Mouse (Mus musculus) hindlimb bud, embryonic 11.5 days (tissue): ENCODE measurements at regions not wholly inside any gene's neighbourhood (a gene's known extent, or its start where the extent isn't known, plus 50 kb on each side); places are given as distances from the start of the nearest gene placed in this dataset.
"Not testable (repeated sequence)": the region's sequence is repeated elsewhere in the genome, so short reads cannot be mapped to it uniquely, and the experiment has no call there.

Experiments
- DNase-seq: peaks from one replicate; pipeline ENCODE4 v3.0.0-alpha.2; 2012; ENCODE audit warnings: low read depth, low spot score; ENCODE audit errors: extremely low spot score

DNA sequence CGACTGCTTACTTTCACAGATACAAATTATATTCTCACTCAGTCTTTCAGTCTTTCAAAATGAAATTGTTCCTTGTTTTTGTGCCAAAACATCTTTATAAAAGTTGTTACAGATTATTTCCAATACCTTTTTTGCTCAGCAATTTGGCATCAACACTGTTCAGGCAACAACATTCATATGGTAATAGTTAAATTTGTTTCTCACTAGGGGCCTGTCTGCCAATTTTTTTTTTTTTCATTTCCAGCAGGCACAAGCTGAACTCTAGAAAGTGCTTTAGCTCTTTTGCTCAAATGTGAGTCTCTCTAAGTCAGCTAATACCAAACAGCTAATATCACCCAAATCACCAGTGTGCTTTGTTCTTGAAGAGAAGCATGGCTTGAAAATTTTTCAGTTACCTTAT, 199.4 kb downstream of the Antxr2 start:
- no peak for DNase-seq

DNA sequence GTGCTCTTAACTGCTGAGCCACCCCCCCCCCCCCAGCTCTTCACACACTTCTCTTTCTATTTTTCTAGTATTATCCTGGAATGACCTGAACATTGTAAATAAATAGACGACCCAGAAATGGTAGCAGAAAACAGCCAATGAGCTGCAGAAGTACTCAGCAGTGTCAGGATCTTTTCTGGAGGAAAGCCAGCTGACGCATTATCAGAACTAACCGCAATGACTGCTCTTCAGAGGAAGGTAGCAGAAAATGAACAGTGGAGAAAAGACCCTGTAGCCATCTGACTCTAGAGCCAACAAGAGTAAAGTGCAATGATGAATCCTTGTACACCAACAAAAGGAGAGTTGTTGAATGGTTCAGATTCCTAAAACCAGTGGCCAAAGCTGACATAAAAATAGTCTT, 213.4 kb downstream of the Antxr2 start:
- DNase-seq: no peak

DNA sequence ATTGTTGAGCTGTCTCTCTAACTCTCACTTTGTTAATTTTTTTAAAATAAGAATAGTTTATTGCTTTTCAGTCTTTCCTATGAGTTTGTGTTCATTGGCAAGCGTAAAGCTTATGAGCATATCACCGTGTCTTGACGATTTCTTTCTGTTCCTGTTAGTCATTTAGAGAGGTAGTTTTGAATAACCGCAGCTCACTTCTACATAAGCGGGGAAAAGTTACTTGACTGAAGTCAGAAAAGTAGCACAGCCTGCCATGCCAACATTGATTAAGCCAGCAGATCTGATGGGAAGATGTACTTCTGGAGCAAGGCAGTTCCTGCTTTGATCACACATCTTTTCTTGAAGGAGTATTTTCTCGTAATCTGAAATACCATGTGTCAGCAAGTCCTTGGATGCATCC, 215.5 kb downstream of the Antxr2 start:
- DNase-seq: no peak

DNA sequence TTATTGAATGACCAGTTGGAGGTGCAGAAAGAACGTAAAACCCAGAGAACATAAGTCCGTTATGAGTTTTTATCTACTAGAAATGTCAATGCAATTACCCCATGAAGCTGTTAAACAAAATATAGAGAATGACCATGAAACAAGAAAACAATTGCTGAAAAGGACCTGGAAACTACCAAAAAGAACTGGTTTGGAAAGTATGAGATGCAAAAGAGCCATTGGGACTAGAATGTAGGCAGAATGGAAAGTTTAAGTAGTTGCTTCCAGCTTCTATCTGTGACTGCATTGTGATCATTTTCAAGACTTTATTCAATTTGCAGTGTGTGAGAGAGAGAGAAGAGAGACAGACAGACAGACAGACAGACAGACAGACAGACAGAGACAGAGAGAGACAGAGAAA, 216.1 kb downstream of the Antxr2 start:
- no peak for DNase-seq

DNA sequence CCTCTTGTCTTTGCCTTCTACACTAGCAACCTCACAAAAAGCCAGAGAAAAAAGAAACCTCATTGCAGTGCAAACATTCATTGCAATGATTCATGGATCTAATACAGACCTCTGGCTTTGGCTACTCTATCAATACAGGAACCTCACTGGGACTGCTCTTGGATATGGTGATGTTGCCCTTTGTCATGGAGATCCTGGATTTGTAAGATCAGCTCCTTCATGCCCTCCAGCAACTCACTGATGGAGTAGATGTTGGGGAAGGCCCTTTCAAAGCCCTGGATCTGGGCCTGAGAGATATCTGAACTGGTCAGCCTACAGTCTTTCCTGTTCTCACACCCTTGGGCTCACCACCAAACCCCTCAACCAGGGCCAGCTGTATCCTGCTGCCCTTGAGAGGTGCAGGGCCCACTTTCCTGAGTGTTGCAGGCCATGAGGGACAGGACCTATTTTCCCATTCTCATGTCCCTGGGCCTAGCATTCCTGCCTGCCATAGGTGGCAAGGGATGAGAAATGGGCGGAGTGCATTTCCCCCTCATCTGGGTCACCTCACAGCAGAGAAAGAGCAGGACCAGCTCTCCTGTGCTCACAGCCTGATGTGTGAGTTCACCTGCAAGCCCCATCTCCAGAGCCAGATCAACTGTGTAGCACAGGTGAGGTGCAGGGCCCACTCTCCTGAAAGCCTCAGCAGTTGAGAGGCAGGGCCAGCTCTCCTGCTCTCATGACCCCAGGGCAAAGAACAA, 218.1 kb downstream of the Antxr2 start:
- DNase-seq: no peak

DNA sequence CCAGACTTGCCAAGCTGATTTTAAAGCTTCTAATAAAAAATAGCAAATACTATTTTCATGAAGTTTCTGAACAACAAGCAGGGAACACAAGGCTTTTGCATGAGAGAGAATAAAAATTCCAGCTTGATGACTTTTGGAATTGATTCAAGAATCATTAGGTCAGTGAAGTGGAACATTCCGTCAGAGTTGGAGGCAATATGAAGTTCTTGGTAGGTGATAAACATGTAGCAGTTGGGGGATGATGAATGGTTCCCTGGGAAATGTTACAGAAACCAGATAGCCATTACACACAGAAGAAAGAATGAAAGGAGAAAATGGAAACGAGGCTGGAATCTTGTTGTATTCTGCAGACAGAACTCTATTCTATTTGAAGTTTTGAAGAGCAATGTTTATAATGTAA, 221.8 kb downstream of the Antxr2 start:
- no peak for DNase-seq

DNA sequence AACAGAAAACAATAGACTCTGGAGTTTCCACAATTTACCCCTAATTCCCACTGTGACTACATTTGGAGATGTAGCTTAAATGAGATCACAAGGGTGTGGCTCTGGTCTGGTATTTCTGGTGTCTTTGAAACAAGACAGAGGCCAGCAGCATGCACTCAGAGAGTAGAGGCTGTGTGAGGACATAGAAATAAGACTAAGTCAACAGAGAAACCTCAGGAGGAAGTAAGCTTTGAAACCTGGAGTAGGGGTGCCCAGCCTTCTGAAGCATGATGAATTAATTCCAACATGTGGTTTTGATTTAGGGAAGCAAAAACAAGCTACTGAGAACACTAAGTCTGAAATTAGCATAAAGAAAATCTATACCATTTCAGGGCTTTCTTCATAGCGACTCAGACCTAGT, 223.7 kb downstream of the Antxr2 start:
- peak; percentile 6 for DNase-seq

DNA sequence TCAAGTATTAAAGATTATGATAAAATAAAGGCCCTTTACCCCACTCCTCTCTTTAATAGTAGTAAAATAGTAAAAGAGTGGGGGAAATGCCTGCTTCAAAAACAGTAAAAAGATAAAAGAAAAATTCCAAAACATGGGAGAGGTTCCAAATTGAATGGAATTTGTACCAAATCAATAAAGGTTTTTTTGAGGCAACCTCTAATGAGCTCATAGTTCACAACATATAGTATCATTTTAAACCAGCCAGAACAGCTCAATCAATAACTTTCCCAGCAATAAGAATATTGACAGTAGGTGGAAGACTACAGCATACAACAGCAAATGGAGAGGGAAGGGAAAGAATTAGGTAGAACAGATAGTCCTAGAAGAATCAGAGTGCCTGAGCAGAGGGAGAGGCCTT, 224.1 kb downstream of the Antxr2 start:
- DNase-seq: no peak

DNA sequence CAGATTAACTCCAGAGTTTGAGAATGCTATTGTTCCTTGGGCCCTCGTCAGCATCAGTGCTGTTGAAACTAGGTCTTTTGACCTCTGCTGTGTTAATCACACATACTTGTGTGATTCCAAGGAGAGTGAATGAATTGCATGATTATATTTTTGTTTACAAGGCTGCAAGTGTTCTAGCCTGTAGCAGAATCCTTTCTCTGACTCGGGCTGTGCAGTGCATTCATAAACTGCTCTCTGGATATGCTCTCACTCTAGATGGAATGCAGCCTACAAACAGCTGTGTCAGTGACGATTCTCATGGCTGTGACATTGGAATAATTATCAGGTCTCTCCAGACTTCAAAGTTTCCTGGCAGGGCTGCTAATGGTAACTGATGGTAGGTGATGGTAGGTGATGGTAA, 230.8 kb downstream of the Antxr2 start:
- no peak for DNase-seq

DNA sequence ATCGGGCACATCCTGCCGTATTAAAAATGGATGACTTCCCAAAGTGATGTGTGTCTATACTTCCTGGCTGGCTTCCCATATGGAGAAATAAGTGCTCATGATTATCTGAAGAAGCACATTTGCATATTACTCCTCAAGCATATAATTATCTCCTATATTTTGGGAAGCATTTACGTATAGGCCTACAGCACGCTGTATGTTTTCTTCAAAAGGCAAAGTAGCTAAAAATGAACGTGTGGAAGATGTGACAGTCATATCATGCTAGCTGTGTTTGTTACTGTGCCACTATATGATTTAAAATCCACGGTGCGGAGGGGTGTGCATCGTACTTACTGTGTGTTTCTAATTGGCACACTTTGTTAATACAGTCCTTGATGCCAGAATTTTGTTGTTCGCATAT, 242.7 kb downstream of the Antxr2 start:
- no peak for DNase-seq

DNA sequence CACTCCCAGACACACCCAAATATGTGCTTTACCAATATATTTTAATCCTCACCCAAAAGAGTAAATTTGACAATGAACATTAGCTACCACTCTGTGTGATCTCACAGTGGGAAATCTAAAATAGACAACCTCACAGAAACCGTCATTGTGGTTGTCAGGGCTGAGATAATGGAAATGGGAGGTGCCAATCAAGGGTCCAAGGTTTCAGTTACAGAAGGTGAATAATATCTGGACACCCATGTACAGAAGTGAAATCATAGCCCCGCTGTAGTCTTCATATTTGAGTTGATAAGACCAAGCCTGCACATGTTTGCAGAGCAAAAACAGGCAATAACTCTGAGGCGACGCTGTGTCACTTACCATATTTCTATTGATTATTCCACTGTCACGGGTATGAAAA, 243.8 kb downstream of the Antxr2 start:
- DNase-seq: no peak

DNA sequence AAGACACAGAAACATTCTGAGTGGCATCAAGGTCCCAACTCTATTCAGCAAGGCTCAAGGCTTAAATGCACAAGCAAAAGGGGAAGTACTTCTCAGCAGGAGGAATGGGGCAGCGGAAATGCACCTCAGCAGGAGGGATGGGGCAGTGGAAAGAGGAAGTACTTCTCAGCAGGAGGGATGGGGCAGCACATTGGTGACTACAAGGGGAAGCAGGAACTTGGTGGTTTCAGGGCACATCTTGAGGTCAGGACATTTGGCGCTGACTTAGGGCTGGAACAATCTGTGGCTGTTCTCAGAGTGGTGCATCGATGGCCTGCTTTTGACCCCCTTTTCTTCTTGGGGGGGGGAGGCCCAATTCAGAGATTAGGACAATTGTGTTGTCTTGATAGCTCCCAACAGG, 255.7 kb downstream of the Antxr2 start:
- not testable (repeated sequence) for DNase-seq

DNA sequence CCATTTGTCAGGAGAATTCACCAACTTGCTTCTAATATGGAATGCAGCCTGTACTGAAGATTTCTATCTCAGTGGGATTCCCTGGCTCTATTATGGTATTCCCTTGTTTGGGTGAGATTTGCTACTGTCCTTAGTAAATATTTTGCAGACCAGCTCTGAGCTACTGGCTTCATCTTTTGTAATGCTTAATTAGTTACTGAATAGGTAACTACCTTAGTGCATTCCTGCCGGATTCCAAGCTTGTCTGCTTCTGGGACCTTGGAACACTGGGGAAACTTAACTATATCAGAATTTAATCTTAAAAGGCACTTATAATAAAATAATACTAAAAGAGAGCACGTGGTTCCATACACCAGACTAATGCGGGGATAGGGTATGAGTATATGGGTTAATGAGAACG, 257.4 kb downstream of the Antxr2 start:
- DNase-seq: not testable (repeated sequence)

DNA sequence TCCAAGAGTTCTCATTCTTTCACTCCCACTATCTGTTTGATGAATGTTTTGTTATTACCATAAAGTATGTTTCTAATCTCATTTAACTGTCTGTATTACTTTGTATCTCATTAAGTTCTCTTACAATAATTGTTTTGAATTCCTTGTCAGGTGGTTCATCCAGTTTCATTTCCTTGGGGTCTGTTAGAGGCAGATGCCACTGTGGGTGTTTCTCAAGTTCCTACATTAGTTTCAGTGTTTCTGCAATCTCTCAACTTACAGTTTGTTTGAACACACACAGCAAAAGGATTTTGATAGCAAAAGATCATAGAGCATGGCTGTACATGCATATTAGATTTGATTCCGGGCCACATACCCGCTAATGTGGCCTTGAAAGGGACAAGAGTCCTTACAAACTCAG, 280.5 kb upstream of the Gk2 start:
- DNase-seq: no peak

DNA sequence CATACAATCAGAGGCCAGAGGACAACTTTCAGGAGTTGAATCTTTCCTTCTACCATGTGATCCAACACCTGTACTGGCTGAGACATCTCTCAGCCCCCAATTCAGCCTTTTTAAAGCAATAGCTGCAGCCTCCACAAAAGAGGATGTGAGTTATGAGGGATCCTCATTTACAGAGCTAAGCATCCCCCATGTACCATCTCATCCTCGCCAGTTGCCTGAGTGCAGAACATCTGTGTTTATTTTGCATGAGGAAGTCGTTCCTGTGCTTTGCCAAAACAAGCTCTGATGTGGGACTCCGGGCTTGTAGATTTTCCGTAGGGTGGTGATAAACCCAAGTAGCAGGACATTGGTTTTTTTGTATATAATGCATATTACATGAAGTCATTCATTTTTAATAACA, 274.1 kb upstream of the Gk2 start:
- no peak for DNase-seq

DNA sequence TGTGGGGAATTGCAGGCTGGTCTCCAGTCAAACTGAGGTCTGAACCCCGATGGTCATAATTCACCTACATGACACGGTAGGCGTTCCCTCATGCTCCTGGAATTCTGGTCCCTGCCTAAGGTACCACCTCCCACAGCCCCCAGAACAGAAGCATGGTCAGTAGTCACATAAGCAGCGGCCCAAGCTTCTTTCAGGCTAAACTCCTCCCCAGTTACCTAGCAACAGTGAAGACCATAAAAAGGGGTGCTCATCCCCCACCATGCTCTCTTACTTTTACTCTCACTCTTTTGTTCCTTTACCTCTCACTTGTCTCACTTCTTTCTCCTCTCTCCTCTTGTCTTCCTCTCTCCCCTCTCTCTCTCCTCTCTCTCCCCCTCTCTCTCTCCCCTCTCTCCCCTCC, 262.5 kb upstream of the Gk2 start:
- not testable (repeated sequence) for DNase-seq

DNA sequence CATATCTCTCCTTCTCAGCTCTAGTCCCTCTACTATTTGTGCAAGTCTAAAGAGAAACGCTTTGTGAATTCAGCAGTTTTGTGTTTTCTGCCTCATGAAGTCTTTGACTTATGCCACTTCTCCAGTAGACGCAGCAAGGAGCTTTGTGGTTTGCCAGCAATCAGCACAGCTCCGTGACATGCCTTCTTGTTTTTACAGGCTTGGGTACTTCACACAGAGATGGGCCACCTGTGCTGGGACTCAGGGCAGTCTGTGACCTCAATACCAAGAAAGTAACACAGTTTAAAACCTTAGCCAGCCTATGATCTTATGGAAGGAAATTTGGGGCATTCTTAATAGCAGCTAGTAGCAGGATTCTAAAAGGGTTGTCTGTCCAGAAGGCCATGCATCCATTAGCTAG, 248.4 kb upstream of the Gk2 start:
- DNase-seq: no peak

DNA sequence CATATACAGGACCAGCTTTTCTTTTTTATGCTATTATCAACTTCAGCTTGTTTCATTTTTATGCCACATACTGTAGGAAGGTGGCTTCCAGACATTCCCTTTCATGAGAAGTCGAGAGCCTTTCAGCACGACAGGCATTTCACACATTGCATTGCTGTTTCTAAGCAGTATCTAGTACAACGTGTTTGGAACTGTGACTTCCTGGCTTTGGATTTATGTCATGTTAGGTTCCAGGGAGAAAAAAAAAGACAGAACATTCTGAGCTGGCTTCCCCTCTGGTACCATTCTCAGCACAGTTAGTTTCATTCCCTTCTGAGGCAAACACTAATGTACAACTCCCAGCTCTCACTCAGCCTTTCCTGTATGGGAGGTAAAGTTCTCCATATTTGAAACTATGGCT, 243.7 kb upstream of the Gk2 start:
- DNase-seq: no peak

DNA sequence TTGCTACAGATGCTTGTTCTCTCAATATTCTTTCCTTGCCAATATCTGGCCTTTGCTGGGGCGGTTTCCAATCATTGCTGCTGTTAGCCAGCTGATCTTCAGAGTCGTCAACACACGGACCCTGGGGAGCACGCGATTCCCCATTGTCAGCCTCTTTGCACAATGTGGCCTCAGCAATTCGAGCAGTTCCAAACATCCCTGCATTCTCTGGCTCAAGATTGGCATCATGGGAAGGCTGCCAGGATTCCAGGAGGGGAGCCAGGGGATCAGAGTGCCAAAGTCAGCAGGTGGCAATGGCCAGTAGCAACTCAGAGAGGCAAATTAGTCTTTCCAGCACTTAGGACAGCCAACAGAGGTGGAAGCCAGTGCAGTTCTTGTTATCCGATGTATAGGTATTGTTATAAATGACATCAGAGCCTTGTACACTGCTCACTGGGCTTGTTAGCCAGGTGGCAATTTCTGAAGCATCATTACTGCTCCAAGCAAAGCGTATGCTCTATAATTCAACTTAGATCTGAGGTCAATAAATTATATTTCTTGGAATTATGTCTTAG, 240.8 kb upstream of the Gk2 start:
- DNase-seq: no peak

DNA sequence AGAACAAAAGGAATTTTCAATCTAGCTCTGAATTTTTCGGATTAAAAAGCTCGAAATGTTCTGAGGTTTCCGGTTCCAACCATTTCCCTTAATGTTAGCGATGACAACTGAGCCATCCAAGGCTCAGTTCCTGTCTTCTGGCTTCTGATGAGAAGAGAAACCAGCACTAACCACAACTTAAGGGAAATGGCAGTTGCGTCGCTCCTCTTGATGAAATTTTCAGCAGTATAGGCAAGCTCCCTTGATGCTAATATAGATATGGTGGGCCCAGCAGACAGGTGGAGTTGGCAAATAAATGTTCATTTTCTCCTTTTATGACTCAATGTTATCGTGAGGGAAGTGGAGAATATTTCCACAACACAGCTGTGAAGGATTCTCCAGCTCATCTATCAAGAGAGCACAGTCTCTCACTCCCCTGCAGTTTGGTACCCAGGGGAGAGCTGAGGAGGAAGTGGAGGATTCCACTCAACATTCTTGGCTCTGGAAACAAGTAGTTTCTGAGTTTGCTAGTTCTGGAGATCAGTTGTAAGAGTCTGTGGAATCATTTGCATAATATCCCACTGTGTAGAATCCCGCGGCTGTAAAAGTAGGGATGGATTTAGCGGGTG, 236.6 kb upstream of the Gk2 start:
- no peak for DNase-seq

DNA sequence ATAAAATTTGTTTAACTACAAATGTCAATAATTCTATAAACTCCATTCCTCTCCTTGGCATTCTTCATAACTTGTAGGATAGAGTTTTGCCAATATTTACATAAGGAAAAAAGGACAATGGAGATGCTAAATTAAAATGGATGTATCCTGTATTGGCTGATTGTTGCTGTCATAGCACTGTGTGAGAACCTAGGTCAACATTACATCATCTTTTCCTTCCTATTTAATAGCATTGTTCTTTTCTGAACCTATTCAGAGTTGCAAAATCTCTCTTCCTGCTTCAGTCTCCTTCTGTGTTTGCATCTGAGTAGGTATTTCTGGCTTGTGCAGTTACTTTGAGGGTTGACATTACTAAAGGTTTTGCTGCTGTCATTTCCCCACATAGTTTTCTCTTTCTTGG, 228.6 kb upstream of the Gk2 start:
- DNase-seq: no peak

DNA sequence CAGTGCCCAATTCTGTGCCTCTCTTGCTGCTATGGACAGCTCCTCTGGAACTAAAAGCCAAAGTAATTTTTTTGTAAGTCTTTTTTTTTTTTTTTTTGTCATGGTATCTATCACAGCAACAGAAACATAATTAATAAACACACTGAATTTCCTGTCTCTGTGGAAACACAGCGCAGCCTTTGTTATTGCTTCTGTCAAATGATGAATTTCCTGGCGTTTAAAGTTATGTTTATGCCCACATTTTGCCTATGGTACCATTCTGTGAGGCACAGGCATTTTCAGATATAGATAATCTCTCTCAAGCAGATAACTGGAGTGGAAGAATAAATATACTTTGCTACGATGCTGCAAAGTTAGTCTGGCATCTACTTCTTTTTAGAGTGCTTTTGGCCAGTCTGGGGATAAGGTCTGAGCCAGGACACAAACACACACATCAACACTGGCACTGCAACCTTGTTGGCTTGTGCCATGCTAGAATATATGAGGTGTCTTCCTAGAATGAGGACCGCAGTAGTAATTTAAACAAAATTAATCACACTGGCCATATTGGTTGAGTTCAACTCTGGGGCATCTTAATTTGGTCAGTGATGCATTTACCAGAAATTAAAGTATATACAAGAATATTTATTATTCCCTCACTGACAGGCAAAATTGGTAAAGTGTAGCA, 227.9 kb upstream of the Gk2 start:
- DNase-seq: no peak
